Mouse (Mus musculus) hindbrain, postnatal 0 days (tissue): ENCODE data around the gene Ubtd2. TPM values are rescaled to one million over a fixed set of nuclear protein-coding genes. Genes with fewer than 3 reads are reported as not detected.
A peak's percentile ranks its signal among the peaks of the same experiment; 100 is the strongest.

Source experiments
- ATAC-seq: fragments of 200-750 bp; cut with Nextera tagmentation; 2 replicates; pipeline ENCODE4 v1.8.0; 2017; ENCODE audit warnings: mild to moderate bottlenecking, moderate TSS enrichment, moderate library complexity
- DNase-seq: peaks from one replicate; pipeline ENCODE4 v3.0.0-alpha.2; 2015; ENCODE audit warnings: low spot score
- H3K27ac ChIP-seq: fragments of 300-500 bp; sonication (generic); 2 replicates; pipeline ENCODE4 v1.5.1; 2014; ENCODE audit warnings: mild to moderate bottlenecking
- H3K27me3 ChIP-seq: fragments of 300-500 bp; sonication (generic); 2 replicates; pipeline ENCODE4 v1.6.1; 2014; ENCODE audit warnings: low read length, mixed read lengths; ENCODE audit not compliant: insufficient read depth
- H3K36me3 ChIP-seq: fragments of 300-500 bp; sonication (generic); 2 replicates; pipeline ENCODE4 v1.6.1; 2014; ENCODE audit warnings: low read length, mixed read lengths; ENCODE audit not compliant: insufficient read depth
- H3K4me1 ChIP-seq: fragments of 300-500 bp; sonication (generic); 2 replicates; pipeline ENCODE4 v1.6.1; 2014; ENCODE audit warnings: antibody characterized with exemption, low read length, mixed read lengths; ENCODE audit not compliant: insufficient read depth
- H3K4me2 ChIP-seq: fragments of 300-500 bp; sonication (generic); 2 replicates; pipeline ENCODE4 v1.6.1; 2014; ENCODE audit warnings: low read depth, mild to moderate bottlenecking, low read length, moderate library complexity, mixed read lengths
- H3K4me3 ChIP-seq: fragments of 300-500 bp; sonication (generic); 2 replicates; pipeline ENCODE4 v1.5.1; 2014; ENCODE audit warnings: low read length
- H3K9ac ChIP-seq: fragments of 300-500 bp; sonication (generic); replicated peaks from 2 replicates; pipeline ENCODE4 v1.6.1; 2014; ENCODE audit warnings: mild to moderate bottlenecking, low read length, moderate library complexity, mixed read lengths
- H3K9me3 ChIP-seq: fragments of 300-500 bp; sonication (generic); 2 replicates; pipeline ENCODE4 v1.6.1; 2016; ENCODE audit warnings: low read length, mixed read lengths
- CTCF ChIP-seq: IDR thresholded peaks from 2 replicates; pipeline ENCODE4 v1.5.1; 2016; ENCODE audit warnings: antibody characterized with exemption, control low read depth, low read depth
- WGBS: fragments of 180-500 bp; shearing (Covaris S2); extraction: QIAGEN DNeasy Blood & Tissue Kit; methylation state at CpG from one replicate; pipeline ENCODE4 v1.1.7; 2014; 5-methylcytosine and 5-hydroxymethylcytosine counted together
- polyA plus RNA-seq: library from polyadenylated mRNA; unstranded; fragments of >200 nt; fragmentation: Nextera tagmentation; extraction: Ambion mirVana; gene quantifications from 2 replicates; pipeline ENCODE4 v1.2.1, GENCODE M21; 2015
- total RNA-seq: library from RNA; depleted of rRNA; stranded (reverse); fragments of >200 nt; gene quantifications from 2 replicates; pipeline ENCODE4 v1.2.3, GENCODE M21; 2014

Ubtd2 gene
- total and polyA plus RNA-seq, 2 experiments from 2014 or later: 30.6 to 47.4 TPM

GRCm38 (mm10) chr11:32516091-32516490 lies 60.9 kb downstream of the Ubtd2 start:
- DNase-seq: no peak

GRCm38 (mm10) chr11:32516916-32517712 lies 61.9 kb downstream of the Ubtd2 start:
- no peak for ATAC-seq
- DNase-seq: no peak
- H3K4me3 ChIP-seq: no peak overlapping the region
- H3K4me1 ChIP-seq: no peaks in the 10 kb centered on the region
- no peak for TF ChIP-seq CTCF
- no peaks in the 10 kb centered on the region for H3K36me3 ChIP-seq
- no peak overlapping the region for H3K4me2 ChIP-seq
- no peaks in the 10 kb centered on the region for H3K9me3 ChIP-seq
- no peaks in the 10 kb centered on the region for H3K27me3 ChIP-seq
- H3K9ac ChIP-seq: no peak overlapping the region
- 76% methylated on average over 8 of the region's 8 CpGs for WGBS
- H3K27ac ChIP-seq: no peak overlapping the region

More at GRCm38 (mm10) chr11:32516091-32516490, 60.9 kb downstream of the Ubtd2 start:
- 73% methylated on average over 12 of the region's 12 CpGs for WGBS
- H3K9me3 ChIP-seq: no peaks in the 10 kb centered on the region
- no peak overlapping the region for H3K4me3 ChIP-seq
- H3K27me3 ChIP-seq: no peaks in the 10 kb centered on the region
- no peak overlapping the region for H3K27ac ChIP-seq
- H3K4me1 ChIP-seq: no peaks in the 10 kb centered on the region
- no peaks in the 10 kb centered on the region for H3K36me3 ChIP-seq
- no peak for TF ChIP-seq CTCF
- H3K4me2 ChIP-seq: no peak overlapping the region
- peak; percentile 47 for ATAC-seq
- no peak overlapping the region for H3K9ac ChIP-seq

- no peaks in the 10 kb centered on the region for H3K4me1 ChIP-seq
- TF ChIP-seq CTCF: no peak
- H3K9ac ChIP-seq: no peak overlapping the region
- no peak overlapping the region for H3K4me3 ChIP-seq
- ATAC-seq: no peak
- no peak overlapping the region for H3K4me2 ChIP-seq
- H3K27ac ChIP-seq: no peak overlapping the region
- H3K27me3 ChIP-seq: no peaks in the 10 kb centered on the region
- H3K9me3 ChIP-seq: no peaks in the 10 kb centered on the region
- H3K36me3 ChIP-seq: no peaks in the 10 kb centered on the region
- no peak for DNase-seq
- WGBS: 92% methylated on average over 4 of the region's 4 CpGs
Observed at GRCm38 (mm10) chr11:32518770-32519169, 63.6 kb downstream of the Ubtd2 start.

DNA sequence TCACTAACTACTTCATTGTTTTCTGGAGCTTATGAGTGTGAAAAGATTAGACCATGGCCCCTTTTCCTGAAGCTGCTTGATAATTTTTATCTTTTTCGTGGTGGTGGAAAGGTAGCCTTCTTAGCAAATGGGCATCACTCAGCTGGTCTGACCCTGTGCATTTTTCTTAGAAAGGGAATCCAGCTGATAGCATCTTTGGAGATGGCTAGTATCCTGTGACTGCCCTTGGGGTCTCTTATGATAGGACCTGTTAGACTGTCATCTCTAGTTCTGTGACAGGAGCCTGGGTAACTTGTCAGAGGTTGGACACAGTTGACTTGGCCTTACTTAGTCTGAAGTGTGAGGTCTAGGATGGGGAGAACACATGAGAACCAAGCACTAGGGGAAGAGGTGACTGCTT lies 64.2 kb downstream of the Ubtd2 start:
- Histone ChIP-seq H3K27ac (no peak overlapping the region), H3K36me3 (no peaks in the 10 kb centered on the region), H3K9me3 (no peaks in the 10 kb centered on the region), H3K4me3 (no peak overlapping the region), H3K27me3 (no peaks in the 10 kb centered on the region), H3K4me2 (no peak overlapping the region), H3K4me1 (no peaks in the 10 kb centered on the region), H3K9ac (no peak overlapping the region)
- ATAC-seq: no peak
- WGBS: 97% methylated on average over 1 of the region's 1 CpGs
- no peak for TF ChIP-seq CTCF
- DNase-seq: no peak

DNA sequence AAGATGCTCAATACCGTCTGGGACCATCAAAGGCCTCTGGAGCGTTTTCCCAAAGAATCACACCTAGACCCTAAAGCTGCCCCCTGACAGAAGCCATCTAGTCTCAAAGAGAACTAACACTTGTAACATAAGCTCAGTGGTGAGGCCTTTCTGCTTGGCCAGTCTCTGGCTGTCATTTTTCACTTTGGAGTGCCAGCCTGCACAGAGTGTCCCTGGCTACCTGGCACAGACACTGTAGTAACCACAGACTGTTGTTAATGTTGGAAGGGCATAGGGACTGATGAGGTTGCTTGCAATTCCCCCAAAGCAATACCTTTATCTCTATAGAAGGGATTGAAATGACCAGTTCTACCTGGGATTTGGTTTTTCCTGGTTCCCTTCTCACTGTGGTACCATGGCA lies 66.1 kb downstream of the Ubtd2 start:
- no peak overlapping the region for H3K4me3 ChIP-seq
- H3K27me3 ChIP-seq: no peaks in the 10 kb centered on the region
- TF ChIP-seq CTCF: no peak
- ATAC-seq (no peak), DNase-seq (no peak)
- H3K27ac ChIP-seq: no peak overlapping the region
- 84% methylated on average over 2 of the region's 2 CpGs for WGBS
- no peak overlapping the region for H3K9ac ChIP-seq
- no peaks in the 10 kb centered on the region for H3K36me3 ChIP-seq
- H3K4me2 ChIP-seq: no peak overlapping the region
- no peaks in the 10 kb centered on the region for H3K9me3 ChIP-seq
- H3K4me1 ChIP-seq: no peaks in the 10 kb centered on the region

- no peak for ATAC-seq
- no peak for TF ChIP-seq CTCF
Observed at GRCm38 (mm10) chr11:32524122-32524920, 69.2 kb downstream of the Ubtd2 start.

GRCm38 (mm10) chr11:32527006-32527405 lies 71.8 kb downstream of the Ubtd2 start:
- Histone ChIP-seq H3K4me1 (no peaks in the 10 kb centered on the region), H3K36me3 (no peaks in the 10 kb centered on the region), H3K9ac (no peak overlapping the region), H3K4me3 (no peak overlapping the region), H3K27me3 (no peaks in the 10 kb centered on the region), H3K9me3 (no peaks in the 10 kb centered on the region), H3K27ac (no peak overlapping the region), H3K4me2 (no peak overlapping the region)
- WGBS: 90% methylated on average over 4 of the region's 4 CpGs
- ATAC-seq (no peak), DNase-seq (no peak)
- TF ChIP-seq CTCF: no peak

More at GRCm38 (mm10) chr11:32524122-32524920, 69.2 kb downstream of the Ubtd2 start:
- Histone ChIP-seq H3K27me3 (no peaks in the 10 kb centered on the region), H3K9me3 (no peaks in the 10 kb centered on the region), H3K4me3 (no peak overlapping the region), H3K36me3 (no peaks in the 10 kb centered on the region), H3K4me1 (no peaks in the 10 kb centered on the region), H3K4me2 (no peak overlapping the region), H3K9ac (no peak overlapping the region), H3K27ac (no peak overlapping the region)
- no peak for DNase-seq
- 80% methylated on average over 11 of the region's 11 CpGs for WGBS
